Mouse (Mus musculus) liver, embryonic 13.5 days (tissue): ENCODE measurements around the gene Psmb11. TPM values are rescaled to one million over a fixed set of nuclear protein-coding genes. Genes with fewer than 3 reads are reported as not detected.
A peak's percentile ranks its signal among the peaks of the same experiment; 100 is the strongest.
"Not testable (repeated sequence)": the region's sequence is repeated elsewhere in the genome, so short reads cannot be mapped to it uniquely, and the experiment has no call there.

Source experiments
- ATAC-seq: fragments of 200-750 bp; cut with Nextera tagmentation; 2 replicates; pipeline ENCODE4 v1.8.0; 2017; ENCODE audit warnings: low read depth, mild to moderate bottlenecking, moderate number of reproducible peaks, moderate library complexity
- DNase-seq: peaks from one replicate; pipeline ENCODE4 v3.0.0; 2022
- H3K27ac ChIP-seq: fragments of 300-500 bp; sonication (generic); 2 replicates; pipeline ENCODE4 v1.5.1; 2015; ENCODE audit warnings: moderate library complexity, mild to moderate bottlenecking, inconsistent platforms
- H3K27me3 ChIP-seq: fragments of 300-500 bp; sonication (generic); 2 replicates; pipeline ENCODE4 v1.6.1; 2015; ENCODE audit warnings: mild to moderate bottlenecking, inconsistent platforms
- H3K36me3 ChIP-seq: fragments of 300-500 bp; sonication (generic); 2 replicates; pipeline ENCODE4 v1.6.1; 2015; ENCODE audit warnings: mild to moderate bottlenecking, inconsistent platforms
- H3K4me1 ChIP-seq: fragments of 300-500 bp; sonication (generic); replicated peaks from 2 replicates; pipeline ENCODE4 v1.6.1; 2015; ENCODE audit warnings: inconsistent platforms
- H3K4me2 ChIP-seq: fragments of 300-500 bp; sonication (generic); 2 replicates; pipeline ENCODE4 v1.6.1; 2015; ENCODE audit warnings: inconsistent platforms, mild to moderate bottlenecking, moderate library complexity
- H3K4me3 ChIP-seq: fragments of 300-500 bp; sonication (generic); replicated peaks from 2 replicates; pipeline ENCODE4 v1.5.1; 2015; ENCODE audit warnings: mild to moderate bottlenecking, inconsistent platforms
- H3K9ac ChIP-seq: fragments of 300-500 bp; sonication (generic); 2 replicates; pipeline ENCODE4 v1.6.1; 2015; ENCODE audit warnings: mild to moderate bottlenecking, inconsistent platforms
- H3K9me3 ChIP-seq: fragments of 300-500 bp; sonication (generic); replicated peaks from 2 replicates; pipeline ENCODE4 v1.6.1; 2016; ENCODE audit warnings: inconsistent platforms
- WGBS: fragments of 180-500 bp; shearing (Covaris S2); methylation state at CpG from one replicate; pipeline ENCODE4 v1.1.7; 2015; ENCODE audit not compliant: insufficient replicate concordance; 5-methylcytosine and 5-hydroxymethylcytosine counted together
- polyA plus RNA-seq: library from polyadenylated mRNA; unstranded; fragments of >200 nt; fragmentation: Nextera tagmentation; extraction: Ambion mirVana; gene quantifications from 2 replicates; pipeline ENCODE4 v1.2.1, GENCODE M21; 2015

Psmb11 gene
- polyA plus RNA-seq, 1 experiment from 2014 or later, result not detected

- H3K27ac ChIP-seq, result peak within 1 kb of the TSS; percentile 80
- 0 out of 2 replicates have a peak, but pooled peaks cover 3% of the 10 kb centered on the region for H3K36me3 ChIP-seq
- peak; percentile 78 for DNase-seq
- peaks cover 45% of the 10 kb centered on the region for H3K4me1 ChIP-seq
- H3K27me3 ChIP-seq, result no peaks in the 10 kb centered on the region
- peak; percentile 39 for ATAC-seq
- under 1% methylated on average over 38 of the region's 39 CpGs for WGBS
- peak within 1 kb of the TSS; percentile 78 for H3K4me2 ChIP-seq
- H3K9ac ChIP-seq, result peak within 1 kb of the TSS; percentile 76
- H3K4me3 ChIP-seq, result peak within 1 kb of the TSS; percentile 64
- no peaks in the 10 kb centered on the region for H3K9me3 ChIP-seq
Observed at GRCm38 (mm10) chr14:54605752-54606321, 15.4 kb upstream of the Psmb11 start, which contains the start of gene 4931414P19Rik. 4931414P19Rik (minus strand) TSS chr14:54605993.

DNA sequence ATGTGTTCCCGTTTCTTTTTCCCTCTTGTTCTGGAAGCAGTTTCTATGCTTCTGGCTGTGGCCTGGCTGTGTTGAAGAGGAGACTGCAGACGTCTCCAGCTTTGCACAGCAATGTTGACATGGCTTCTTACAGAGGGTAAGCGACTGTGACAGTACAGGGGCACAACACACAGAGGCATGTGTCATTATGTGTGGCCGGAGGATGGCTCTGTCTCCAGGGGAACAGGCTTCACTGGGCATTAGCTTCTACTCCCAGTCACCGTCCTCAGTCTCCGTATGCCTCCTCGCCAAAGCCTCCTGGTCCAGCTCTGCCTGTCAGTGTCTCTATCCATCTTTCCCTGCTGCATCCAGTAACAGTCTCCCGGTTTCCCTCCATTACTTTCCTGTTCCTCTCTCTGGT, 14.0 kb upstream of the Psmb11 start:
- Histone ChIP-seq H3K9ac (no peak overlapping the region), H3K4me2 (no peak overlapping the region), H3K36me3 (peaks cover 12% of the 10 kb centered on the region), H3K27me3 (no peaks in the 10 kb centered on the region), H3K4me1 (peaks cover 34% of the 10 kb centered on the region), H3K4me3 (no peak overlapping the region), H3K9me3 (no peaks in the 10 kb centered on the region), H3K27ac (peak overlapping the region; percentile 16; the same call in 1 of the 2 replicates)
- no peak for DNase-seq
- ATAC-seq, result no peak
- 66% methylated on average over 8 of the region's 8 CpGs for WGBS

DNA sequence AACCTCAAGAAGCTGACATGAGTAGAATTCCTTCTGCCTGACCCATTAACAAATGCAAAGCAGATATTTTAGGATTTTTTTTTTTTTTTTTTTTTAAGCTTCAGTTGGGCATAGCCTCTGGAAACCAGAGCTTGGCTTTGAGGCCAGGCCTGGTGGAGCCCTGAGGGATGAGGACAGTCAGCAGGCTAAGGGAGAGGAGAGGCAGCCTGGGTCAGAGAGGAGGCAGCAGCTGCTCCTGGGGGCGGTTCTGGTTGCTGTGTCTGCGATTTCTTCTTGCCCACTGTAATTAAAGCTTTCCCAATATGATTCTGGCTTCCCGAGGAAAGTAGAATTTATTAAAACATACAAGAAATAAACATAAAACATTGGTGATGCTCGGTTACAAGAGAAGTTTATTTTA, 12.0 kb upstream of the Psmb11 start:
- Histone ChIP-seq H3K4me1 (peaks cover 19% of the 10 kb centered on the region), H3K4me3 (no peak overlapping the region), H3K4me2 (no peak overlapping the region), H3K36me3 (peaks cover 24% of the 10 kb centered on the region), H3K27me3 (no peaks in the 10 kb centered on the region), H3K27ac (no peak overlapping the region; the same call in 1 of the 2 replicates), H3K9me3 (no peaks in the 10 kb centered on the region), H3K9ac (no peak overlapping the region)
- whole genome bisulfite sequencing, result 69% methylated on average over 4 of the region's 4 CpGs
- no peak for DNase-seq
- no peak for ATAC-seq

DNA sequence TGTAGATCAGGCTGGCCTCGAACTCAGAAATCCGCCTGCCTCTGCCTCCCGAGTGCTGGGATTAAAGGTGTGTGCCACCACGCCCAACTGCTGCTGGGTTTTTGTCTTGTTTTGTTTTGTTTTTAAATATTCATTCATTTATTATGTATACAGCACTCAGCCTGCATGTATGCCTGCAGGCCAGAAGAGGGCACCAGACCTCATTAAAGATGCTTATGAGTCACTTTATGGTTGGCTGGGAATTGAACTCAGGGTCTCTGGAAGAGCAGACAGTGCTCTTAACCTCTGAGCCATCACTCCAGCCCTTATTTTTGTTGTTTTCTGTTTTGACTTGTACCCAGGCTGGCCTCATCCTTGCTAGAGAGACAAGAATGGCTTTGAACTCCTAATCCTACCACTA, 11.3 kb upstream of the Psmb11 start:
- Histone ChIP-seq H3K4me2 (no peak overlapping the region), H3K27me3 (no peaks in the 10 kb centered on the region), H3K4me3 (no peak overlapping the region), H3K36me3 (peaks cover 30% of the 10 kb centered on the region), H3K4me1 (peaks cover 12% of the 10 kb centered on the region), H3K27ac (no peak overlapping the region), H3K9ac (no peak overlapping the region), H3K9me3 (no peaks in the 10 kb centered on the region)
- 49% methylated on average over 4 of the region's 4 CpGs for WGBS
- no peak for DNase-seq
- ATAC-seq, result no peak

- H3K27ac ChIP-seq, result peak overlapping the region; percentile 0; the same call in 1 of the 2 replicates
- H3K27me3 ChIP-seq, result no peaks in the 10 kb centered on the region
- H3K36me3 ChIP-seq, result peaks cover 36% of the 10 kb centered on the region
- no peak overlapping the region for H3K4me2 ChIP-seq
- H3K4me1 ChIP-seq, result peaks cover 12% of the 10 kb centered on the region
- WGBS, result 80% methylated on average over 6 of the region's 6 CpGs
- H3K4me3 ChIP-seq, result no peak overlapping the region
- ATAC-seq (no peak), DNase-seq (no peak)
- no peak overlapping the region for H3K9ac ChIP-seq
- no peaks in the 10 kb centered on the region for H3K9me3 ChIP-seq
Observed at GRCm38 (mm10) chr14:54610648-54611047, 10.6 kb upstream of the Psmb11 start.

GRCm38 (mm10) chr14:54614130-54614529, 7.1 kb upstream of the Psmb11 start:
- not testable (repeated sequence) for H3K4me2 ChIP-seq, H3K4me3 ChIP-seq, DNase-seq, ATAC-seq, H3K9me3 ChIP-seq, H3K27me3 ChIP-seq, H3K9ac ChIP-seq, H3K27ac ChIP-seq
- Histone ChIP-seq H3K36me3 (peaks cover 45% of the 10 kb centered on the region), H3K4me1 (peaks cover 22% of the 10 kb centered on the region)
- WGBS, result 86% methylated on average over 16 of the region's 16 CpGs

DNA sequence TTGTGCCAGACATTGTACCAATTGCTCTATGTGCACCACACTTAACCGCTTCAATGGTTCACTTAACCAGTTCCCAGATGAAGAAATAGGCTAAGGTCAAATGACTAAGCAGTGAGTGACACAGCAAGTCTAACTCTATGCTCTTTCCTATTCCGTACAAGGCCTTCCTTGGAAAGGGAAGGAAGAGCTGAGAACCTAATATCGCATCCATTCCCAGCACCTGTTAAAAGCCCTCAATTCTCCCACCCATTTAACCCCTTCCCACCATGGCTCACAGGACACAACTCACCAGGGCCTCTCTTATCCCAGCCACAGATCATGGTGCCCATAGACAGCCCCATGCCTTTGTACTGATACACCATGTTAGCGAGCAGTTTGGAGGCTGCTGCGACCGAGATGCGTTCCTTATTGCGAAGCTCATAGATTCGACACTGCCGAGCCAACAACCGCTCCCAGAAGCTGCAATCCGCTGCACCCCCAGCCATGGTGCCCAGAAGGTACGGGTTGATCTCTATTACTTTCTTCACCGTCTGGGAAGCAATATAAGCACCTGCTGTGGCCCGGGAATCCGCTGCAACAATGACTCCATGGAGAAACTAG, 4.9 kb upstream of the Psmb11 start:
- ATAC-seq, result no peak
- Histone ChIP-seq H3K9me3 (no peaks in the 10 kb centered on the region), H3K4me3 (peak overlapping the region; percentile 88), H3K27me3 (no peaks in the 10 kb centered on the region), H3K36me3 (peaks cover 42% of the 10 kb centered on the region), H3K9ac (no peak overlapping the region), H3K4me1 (peaks cover 22% of the 10 kb centered on the region), H3K27ac (peak overlapping the region; percentile 39), H3K4me2 (peak overlapping the region; percentile 82)
- WGBS, result 83% methylated on average over 16 of the region's 16 CpGs
- DNase-seq, result no peak

GRCm38 (mm10) chr14:54617152-54617896, 3.9 kb upstream of the Psmb11 start:
- H3K4me3 ChIP-seq, result peak overlapping the region; percentile 88
- 1% methylated on average over 38 of the region's 38 CpGs for WGBS
- H3K27ac ChIP-seq, result peak overlapping the region; percentile 80
- peaks cover 22% of the 10 kb centered on the region for H3K4me1 ChIP-seq
- DNase-seq (no peak), ATAC-seq (peak; percentile 61)
- H3K27me3 ChIP-seq, result no peaks in the 10 kb centered on the region
- H3K36me3 ChIP-seq, result peaks cover 33% of the 10 kb centered on the region
- peak overlapping the region; percentile 82 for H3K4me2 ChIP-seq
- H3K9ac ChIP-seq, result peak overlapping the region; percentile 92
- H3K9me3 ChIP-seq, result no peaks in the 10 kb centered on the region

- Histone ChIP-seq H3K27ac (peak within 1 kb of the TSS; percentile 80), H3K36me3 (peaks cover 28% of the 10 kb centered on the region), H3K4me1 (peaks cover 28% of the 10 kb centered on the region), H3K4me2 (peak within 1 kb of the TSS; percentile 82), H3K27me3 (no peaks in the 10 kb centered on the region), H3K9ac (peak within 1 kb of the TSS; percentile 92), H3K4me3 (peak within 1 kb of the TSS; percentile 88), H3K9me3 (no peaks in the 10 kb centered on the region)
- DNase-seq (peak; percentile 82), ATAC-seq (peak; percentile 88)
- under 1% methylated on average over 24 of the region's 25 CpGs for WGBS
Observed at GRCm38 (mm10) chr14:54617897-54618365, 3.3 kb upstream of the Psmb11 start, which contains the start of gene Psmb5. Psmb5 (minus strand) TSS chr14:54618022.

GRCm38 (mm10) chr14:54623334-54623733, 2.1 kb downstream of the Psmb11 start:
- peaks cover 25% of the 10 kb centered on the region for H3K27me3 ChIP-seq
- no peak overlapping the region for H3K27ac ChIP-seq
- ATAC-seq (peak; percentile 69), DNase-seq (no peak)
- H3K4me2 ChIP-seq, result no peak overlapping the region
- 50% methylated on average over 6 of the region's 6 CpGs for WGBS
- H3K4me3 ChIP-seq, result no peak overlapping the region
- H3K9me3 ChIP-seq, result no peaks in the 10 kb centered on the region
- H3K36me3 ChIP-seq, result no peaks in the 10 kb centered on the region
- no peak overlapping the region for H3K9ac ChIP-seq
- peaks cover 16% of the 10 kb centered on the region for H3K4me1 ChIP-seq

DNA sequence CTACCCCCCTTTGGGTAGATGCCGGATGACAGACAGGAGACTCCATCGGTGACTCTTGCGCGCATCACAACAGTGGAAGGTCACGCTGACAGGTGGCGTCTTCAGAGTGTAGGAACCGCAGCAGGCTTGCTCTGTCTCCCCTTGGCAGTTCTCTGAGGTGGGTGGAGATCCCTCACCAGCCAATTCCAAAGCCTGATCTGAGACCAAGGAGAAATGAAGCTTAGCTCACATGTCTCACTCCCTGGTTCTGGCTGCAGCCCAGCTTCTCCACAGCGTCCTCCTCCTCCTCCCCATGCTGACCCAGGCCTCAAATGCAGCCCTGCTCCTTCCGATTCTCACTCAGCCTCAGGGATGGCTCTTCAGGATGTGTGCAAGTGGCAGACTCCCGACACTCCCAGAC, 3.7 kb downstream of the Psmb11 start:
- ATAC-seq (no peak), DNase-seq (no peak)
- Histone ChIP-seq H3K36me3 (no peaks in the 10 kb centered on the region), H3K4me3 (no peak overlapping the region), H3K9me3 (no peaks in the 10 kb centered on the region), H3K27me3 (peaks cover 28% of the 10 kb centered on the region), H3K4me1 (peaks cover 16% of the 10 kb centered on the region), H3K27ac (no peak overlapping the region), H3K9ac (no peak overlapping the region), H3K4me2 (no peak overlapping the region)
- WGBS, result 79% methylated on average over 10 of the region's 10 CpGs
